Mouse (Mus musculus) neural tube, embryonic 15.5 days (tissue): ENCODE results near the gene Ttn. TPM values are rescaled to one million over a fixed set of nuclear protein-coding genes. Genes with fewer than 3 reads are reported as not detected.

Experiments used
- ATAC-seq: fragments of 200-750 bp; cut with Nextera tagmentation; 2 replicates; pipeline ENCODE4 v1.8.0; 2017; ENCODE audit warnings: mild to moderate bottlenecking, moderate TSS enrichment, moderate library complexity; ENCODE audit not compliant: low FRiP score
- H3K27ac ChIP-seq: fragments of 300-500 bp; sonication (generic); replicated peaks from 2 replicates; pipeline ENCODE4 v1.5.1; 2015; ENCODE audit warnings: mild to moderate bottlenecking, inconsistent platforms
- H3K27me3 ChIP-seq: fragments of 300-500 bp; sonication (generic); replicated peaks from 2 replicates; pipeline ENCODE4 v1.6.1; 2015; ENCODE audit warnings: inconsistent platforms
- H3K36me3 ChIP-seq: fragments of 300-500 bp; sonication (generic); 2 replicates; pipeline ENCODE4 v1.6.1; 2015; ENCODE audit warnings: inconsistent platforms
- H3K4me1 ChIP-seq: fragments of 300-500 bp; sonication (generic); 2 replicates; pipeline ENCODE4 v1.6.1; 2015; ENCODE audit warnings: inconsistent platforms
- H3K4me2 ChIP-seq: fragments of 300-500 bp; sonication (generic); 2 replicates; pipeline ENCODE4 v1.6.1; 2015; ENCODE audit warnings: inconsistent platforms, mild to moderate bottlenecking, moderate library complexity
- H3K4me3 ChIP-seq: fragments of 300-500 bp; sonication (generic); replicated peaks from 2 replicates; pipeline ENCODE4 v1.5.1; 2015; ENCODE audit warnings: mild to moderate bottlenecking, inconsistent platforms
- H3K9ac ChIP-seq: fragments of 300-500 bp; sonication (generic); replicated peaks from 2 replicates; pipeline ENCODE4 v1.6.1; 2015; ENCODE audit warnings: mild to moderate bottlenecking, inconsistent platforms
- H3K9me3 ChIP-seq: fragments of 300-500 bp; sonication (generic); replicated peaks from 2 replicates; pipeline ENCODE4 v1.6.1; 2016; ENCODE audit warnings: inconsistent platforms
- WGBS: fragments of 180-500 bp; shearing (Covaris S2); methylation state at CpG from one replicate; pipeline ENCODE4 v1.1.7; 2015; ENCODE audit warnings: mixed read lengths; 5-methylcytosine and 5-hydroxymethylcytosine counted together
- polyA plus RNA-seq: library from polyadenylated mRNA; unstranded; fragments of >200 nt; fragmentation: Nextera tagmentation; extraction: Ambion mirVana; gene quantifications from 2 replicates; pipeline ENCODE4 v1.2.1, GENCODE M21; 2015

Gene Ttn
- polyA plus RNA-seq, 1 experiment from 2014 or later, result 14.1 TPM

DNA sequence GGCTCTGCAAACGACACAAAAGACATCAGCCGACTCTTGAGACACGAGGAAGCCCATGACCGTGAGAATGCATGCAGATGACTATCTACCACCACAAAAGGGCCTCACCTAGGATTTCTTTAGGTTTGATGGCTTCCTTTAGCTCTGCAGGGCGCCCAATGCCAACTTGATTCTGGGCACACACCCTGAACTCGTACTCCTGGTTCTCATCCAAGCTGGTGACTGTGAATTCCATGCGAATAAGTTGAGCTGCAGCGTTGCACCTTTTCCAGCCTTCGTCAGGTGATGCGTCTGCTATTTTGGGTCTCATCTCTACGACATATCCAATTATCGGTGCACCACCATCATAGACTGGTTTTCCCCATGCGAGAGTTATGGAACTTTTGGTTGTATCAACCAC lies 217.8 kb downstream of the Ttn start:
- no peak for ATAC-seq
- Histone ChIP-seq H3K27me3 (no peaks in the 10 kb centered on the region), H3K4me1 (no peaks in the 10 kb centered on the region), H3K36me3 (no peaks in the 10 kb centered on the region), H3K9ac (no peak overlapping the region), H3K9me3 (no peaks in the 10 kb centered on the region), H3K27ac (no peak overlapping the region), H3K4me2 (no peak overlapping the region), H3K4me3 (no peak overlapping the region)
- WGBS, result 94% methylated on average over 13 of the region's 13 CpGs

DNA sequence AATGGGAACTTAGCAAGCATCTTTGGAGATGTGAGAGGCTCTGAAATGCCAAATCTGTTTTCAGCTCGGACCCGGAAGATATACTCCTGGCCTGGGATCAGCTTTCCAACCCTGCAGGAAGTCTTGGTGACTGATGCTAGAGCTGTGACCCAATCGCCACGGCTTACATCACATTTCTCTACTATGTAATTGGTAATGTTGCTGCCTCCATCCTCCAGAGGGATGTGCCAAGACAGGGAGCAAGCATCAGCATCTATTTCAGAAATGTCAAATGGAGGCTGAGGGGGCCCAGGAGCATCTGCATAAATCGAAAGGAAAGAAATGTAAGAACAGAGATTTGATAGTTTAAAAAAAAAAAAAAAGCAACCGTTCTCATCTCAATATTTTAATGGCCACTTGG lies 220.2 kb downstream of the Ttn start:
- Histone ChIP-seq H3K27ac (no peak overlapping the region), H3K9me3 (peaks cover 13% of the 10 kb centered on the region; the same call in 1 of the 2 replicates), H3K4me3 (no peak overlapping the region), H3K4me1 (no peaks in the 10 kb centered on the region), H3K27me3 (no peaks in the 10 kb centered on the region), H3K9ac (no peak overlapping the region), H3K4me2 (no peak overlapping the region), H3K36me3 (peaks cover 4% of the 10 kb centered on the region; the same call in 1 of the 2 replicates)
- 96% methylated on average over 6 of the region's 6 CpGs for WGBS
- ATAC-seq, result no peak

DNA sequence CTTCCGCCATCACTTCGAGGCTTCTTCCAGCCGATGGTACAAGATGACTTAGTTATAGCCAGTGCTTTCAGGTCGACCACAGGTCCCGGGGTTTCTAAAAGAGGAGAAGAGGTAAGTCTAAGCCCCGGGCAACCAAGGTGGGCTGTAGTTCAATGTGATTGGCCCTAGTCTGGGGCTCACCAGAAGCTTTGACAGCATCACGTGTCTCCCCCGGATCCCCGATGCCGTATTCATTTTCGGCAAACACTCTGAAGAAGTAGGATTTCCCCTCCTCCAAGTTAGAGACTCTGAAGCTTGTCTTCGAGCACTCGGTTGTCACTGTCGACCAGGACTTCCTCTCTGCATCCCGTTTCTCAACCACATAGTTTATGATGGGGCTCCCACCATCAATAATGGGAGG lies 225.9 kb downstream of the Ttn start:
- H3K4me2 ChIP-seq, result no peak overlapping the region

DNA sequence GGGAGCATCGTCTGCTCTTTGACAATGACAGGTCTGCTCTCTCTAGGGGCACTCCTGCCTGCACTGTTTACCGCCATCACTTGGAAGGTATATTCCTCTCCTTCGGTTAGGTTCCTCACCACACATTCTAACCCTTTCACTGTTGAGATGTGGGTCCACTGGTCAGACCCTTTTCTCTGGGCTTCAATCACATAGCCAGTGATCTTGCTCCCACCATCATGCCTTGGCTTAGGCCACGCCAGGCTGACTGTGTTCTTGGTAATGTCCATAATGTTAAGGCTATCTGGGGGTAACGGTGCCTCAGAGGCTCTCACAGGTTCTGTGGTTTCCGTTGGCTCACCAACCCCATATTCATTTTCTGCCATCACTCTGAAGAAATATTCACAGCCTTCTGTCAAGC lies 230.4 kb downstream of the Ttn start:
- H3K27ac ChIP-seq, result no peak overlapping the region
- peaks cover 2% of the 10 kb centered on the region; the same call in 1 of the 2 replicates for H3K36me3 ChIP-seq
- peaks cover 24% of the 10 kb centered on the region for H3K9me3 ChIP-seq
- H3K4me1 ChIP-seq, result no peaks in the 10 kb centered on the region
- 98% methylated on average over 6 of the region's 6 CpGs for WGBS
- H3K9ac ChIP-seq, result no peak overlapping the region
- H3K4me3 ChIP-seq, result no peak overlapping the region
- no peak overlapping the region for H3K4me2 ChIP-seq
- no peaks in the 10 kb centered on the region for H3K27me3 ChIP-seq
- no peak for ATAC-seq

More for the DNA sequence above, 225.9 kb downstream of the Ttn start:
- H3K9ac ChIP-seq, result no peak overlapping the region
- ATAC-seq, result no peak
- H3K4me3 ChIP-seq, result no peak overlapping the region
- H3K27me3 ChIP-seq, result no peaks in the 10 kb centered on the region
- H3K27ac ChIP-seq, result no peak overlapping the region
- 98% methylated on average over 15 of the region's 15 CpGs for WGBS
- no peaks in the 10 kb centered on the region for H3K4me1 ChIP-seq
- peaks cover 27% of the 10 kb centered on the region for H3K9me3 ChIP-seq
- peaks cover 6% of the 10 kb centered on the region; the same call in 1 of the 2 replicates for H3K36me3 ChIP-seq

DNA sequence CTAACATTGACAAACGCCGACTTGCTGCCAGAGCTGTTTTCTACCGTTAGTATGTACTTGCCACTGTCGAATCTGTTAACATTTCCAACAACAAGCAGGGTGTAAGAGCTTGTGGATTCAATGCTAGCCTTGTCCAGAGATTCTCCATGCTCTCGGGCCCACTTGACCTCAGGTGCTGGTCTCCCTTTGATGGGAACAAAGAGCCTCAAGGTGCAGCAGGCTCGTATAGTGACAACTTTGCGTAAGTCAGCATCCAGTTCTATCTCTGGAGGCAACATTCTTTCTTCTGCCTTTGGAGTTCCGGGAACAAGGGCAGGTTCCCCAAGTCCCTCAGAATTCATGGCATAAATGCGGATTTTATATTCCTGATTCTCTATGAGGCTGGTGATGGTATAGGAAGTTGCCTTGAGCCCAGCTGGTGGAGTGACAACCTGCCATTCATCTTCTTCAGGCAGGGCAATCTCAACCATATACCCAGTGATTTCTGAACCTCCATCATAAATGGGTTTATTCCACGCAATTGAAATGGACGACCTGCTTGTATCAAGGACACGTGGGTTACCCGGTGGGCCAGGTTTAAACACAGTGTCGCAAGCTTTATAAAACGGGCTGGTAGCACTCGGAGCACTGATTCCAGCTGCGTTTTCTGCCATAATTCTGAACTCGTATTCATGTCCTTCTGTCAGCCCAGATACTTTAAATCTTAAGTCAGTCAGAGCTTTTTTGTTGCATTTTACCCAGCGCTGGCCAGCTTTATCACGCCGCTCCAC lies 232.8 kb downstream of the Ttn start:
- 95% methylated on average over 21 of the region's 21 CpGs for WGBS

DNA sequence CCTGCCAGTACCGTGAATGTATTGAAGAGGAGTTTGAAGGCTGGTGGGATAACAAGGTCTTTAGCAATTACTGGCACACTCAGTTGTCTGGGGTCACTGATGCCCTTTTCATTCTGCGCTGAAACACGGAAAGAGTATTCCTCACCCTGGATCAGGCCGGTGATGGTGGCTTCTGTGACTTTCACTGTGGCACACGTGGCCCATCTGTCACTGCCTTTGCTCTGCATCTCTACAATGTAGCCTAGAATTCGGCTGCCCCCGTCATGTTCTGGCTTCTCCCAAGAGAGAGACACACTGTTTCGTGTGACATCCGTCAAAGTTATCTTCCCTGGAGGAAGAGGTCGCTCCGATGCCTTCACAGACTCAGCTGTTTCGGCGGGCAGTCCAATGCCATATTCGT lies 233.7 kb downstream of the Ttn start:
- no peak for ATAC-seq
- Histone ChIP-seq H3K27me3 (no peaks in the 10 kb centered on the region), H3K36me3 (no peaks in the 10 kb centered on the region; the same call in 1 of the 2 replicates), H3K9ac (no peak overlapping the region), H3K27ac (no peak overlapping the region), H3K4me2 (no peak overlapping the region), H3K4me1 (no peaks in the 10 kb centered on the region), H3K9me3 (peaks cover 41% of the 10 kb centered on the region), H3K4me3 (no peak overlapping the region)
- 95% methylated on average over 14 of the region's 14 CpGs for WGBS

More for the DNA sequence above, 232.8 kb downstream of the Ttn start:
- H3K9ac ChIP-seq, result no peak overlapping the region
- H3K36me3 ChIP-seq, result no peaks in the 10 kb centered on the region; the same call in 1 of the 2 replicates
- no peak for ATAC-seq
- no peaks in the 10 kb centered on the region for H3K27me3 ChIP-seq
- H3K4me2 ChIP-seq, result no peak overlapping the region
- no peak overlapping the region for H3K27ac ChIP-seq
- H3K4me3 ChIP-seq, result no peak overlapping the region
- no peaks in the 10 kb centered on the region for H3K4me1 ChIP-seq
- H3K9me3 ChIP-seq, result peaks cover 34% of the 10 kb centered on the region

DNA sequence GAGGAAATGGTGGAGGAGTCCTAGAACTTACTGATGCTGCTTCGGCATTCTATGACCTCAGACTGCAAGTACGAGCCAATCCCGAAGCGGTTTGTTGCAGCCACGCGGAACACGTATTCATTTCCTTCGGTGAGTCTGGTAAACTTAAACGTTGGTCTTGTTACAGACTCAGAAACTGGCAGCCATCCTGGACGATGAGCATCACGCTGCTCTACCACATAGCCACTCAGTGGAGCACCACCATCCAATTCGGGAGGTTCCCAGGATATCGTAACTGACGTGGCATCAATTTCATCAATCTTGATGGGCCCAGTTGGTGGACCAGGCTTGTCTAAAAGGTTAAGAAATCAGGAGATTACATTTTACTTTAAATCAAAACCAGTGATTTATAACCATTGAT lies 262.7 kb downstream of the Ttn start:
- Histone ChIP-seq H3K4me3 (no peak overlapping the region), H3K9me3 (peaks cover 40% of the 10 kb centered on the region), H3K27ac (no peak overlapping the region), H3K27me3 (no peaks in the 10 kb centered on the region), H3K9ac (no peak overlapping the region), H3K4me1 (no peaks in the 10 kb centered on the region), H3K36me3 (peaks cover 71% of the 10 kb centered on the region), H3K4me2 (no peak overlapping the region)
- WGBS, result 97% methylated on average over 14 of the region's 14 CpGs
- ATAC-seq, result no peak

DNA sequence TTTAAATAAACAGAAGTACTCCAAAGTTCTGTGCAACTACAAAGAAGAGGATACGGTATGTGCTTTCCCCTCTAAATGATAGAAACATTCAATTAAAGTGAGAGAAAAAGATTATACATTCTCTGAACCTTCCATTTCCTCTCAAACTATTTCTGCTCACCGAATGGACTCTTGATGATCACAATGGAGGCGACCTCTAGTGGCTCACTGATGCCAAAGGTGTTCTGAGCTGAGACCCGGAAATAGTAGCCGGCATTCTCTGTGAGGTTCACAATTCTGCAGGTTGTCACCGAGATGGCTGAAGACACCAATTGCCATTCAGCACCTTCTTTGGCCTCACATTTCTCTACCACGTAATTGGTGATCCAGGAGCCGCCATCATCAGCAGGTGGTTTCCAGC lies 267.4 kb downstream of the Ttn start:
- Histone ChIP-seq H3K27me3 (no peaks in the 10 kb centered on the region), H3K9me3 (peaks cover 40% of the 10 kb centered on the region), H3K9ac (no peak overlapping the region), H3K4me3 (no peak overlapping the region), H3K27ac (no peak overlapping the region), H3K4me1 (no peaks in the 10 kb centered on the region), H3K4me2 (no peak overlapping the region), H3K36me3 (peaks cover 87% of the 10 kb centered on the region)
- no peak for ATAC-seq
- 76% methylated on average over 8 of the region's 8 CpGs for WGBS

DNA sequence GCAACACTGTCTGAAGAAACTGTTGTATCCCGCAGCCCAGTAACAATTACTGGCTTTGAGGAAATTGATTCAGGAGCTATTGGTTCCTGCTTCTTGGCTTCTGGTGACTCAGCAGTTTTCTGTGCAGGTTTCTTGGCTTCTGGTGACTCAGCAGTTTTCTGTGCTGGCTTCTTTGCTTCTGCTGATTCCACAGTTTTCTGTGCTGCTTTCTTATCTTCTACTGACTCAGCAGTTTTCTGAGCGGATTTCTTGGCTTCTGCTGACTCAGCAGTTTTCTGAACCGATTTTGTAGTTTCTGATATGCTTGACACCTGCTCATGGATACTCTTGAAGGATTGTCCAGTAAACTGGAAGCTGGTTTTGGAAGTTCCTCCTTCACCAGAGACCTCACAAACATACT lies 273.8 kb downstream of the Ttn start:
- H3K27ac ChIP-seq, result no peak overlapping the region
- no peak overlapping the region for H3K4me3 ChIP-seq
- H3K9me3 ChIP-seq, result peaks cover 27% of the 10 kb centered on the region
- H3K4me2 ChIP-seq, result no peak overlapping the region
- WGBS, result 95% methylated on average over 3 of the region's 3 CpGs
- ATAC-seq, result no peak
- H3K4me1 ChIP-seq, result no peaks in the 10 kb centered on the region
- H3K27me3 ChIP-seq, result no peaks in the 10 kb centered on the region
- peaks cover 42% of the 10 kb centered on the region for H3K36me3 ChIP-seq
- H3K9ac ChIP-seq, result no peak overlapping the region

DNA sequence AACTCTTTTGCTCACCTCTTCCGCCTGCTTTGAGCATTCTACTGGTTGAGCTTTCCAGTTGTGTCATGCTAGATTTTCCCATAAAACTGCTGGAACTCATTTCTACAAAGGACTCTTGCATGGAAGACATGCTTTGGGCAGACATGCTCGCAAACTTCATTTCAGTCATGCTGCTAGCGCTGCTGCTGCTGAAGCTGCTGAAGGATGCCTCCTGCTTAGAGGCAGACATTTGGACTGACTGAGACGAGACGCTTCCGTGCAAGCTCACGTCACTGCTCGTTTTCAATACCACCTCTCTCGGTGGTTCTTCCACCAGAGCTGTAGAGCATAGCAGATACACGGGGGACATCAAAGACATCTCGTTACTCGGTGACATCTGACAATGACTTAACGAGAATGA lies 276.7 kb downstream of the Ttn start:
- Histone ChIP-seq H3K27ac (no peak overlapping the region), H3K27me3 (no peaks in the 10 kb centered on the region), H3K36me3 (peaks cover 20% of the 10 kb centered on the region), H3K9ac (no peak overlapping the region), H3K4me2 (no peak overlapping the region), H3K4me3 (no peak overlapping the region), H3K9me3 (peaks cover 13% of the 10 kb centered on the region), H3K4me1 (no peaks in the 10 kb centered on the region)
- ATAC-seq, result no peak
- WGBS, result 90% methylated on average over 13 of the region's 13 CpGs

DNA sequence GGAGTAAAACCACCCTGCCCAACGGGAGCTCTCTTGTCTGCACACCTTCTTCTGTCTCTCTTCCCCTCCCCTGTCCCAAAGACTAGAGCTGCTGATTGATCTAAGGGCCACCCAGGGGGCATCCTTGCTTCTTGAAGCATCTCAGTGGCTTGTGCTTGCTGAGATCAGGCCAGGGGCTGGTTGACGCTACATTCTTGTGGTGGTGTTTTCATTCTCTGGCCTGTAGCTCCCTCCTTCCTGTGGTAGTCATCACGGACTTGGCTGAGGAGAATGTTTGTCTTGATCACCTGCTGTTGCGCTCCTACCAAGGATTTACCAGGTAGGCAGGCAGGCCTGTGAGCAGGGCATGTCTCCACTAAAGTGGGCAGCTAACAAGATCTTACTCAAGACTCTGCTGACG lies 279.6 kb downstream of the Ttn start:
- WGBS, result 88% methylated on average over 5 of the region's 5 CpGs
- H3K27me3 ChIP-seq, result no peaks in the 10 kb centered on the region
- H3K4me1 ChIP-seq, result no peaks in the 10 kb centered on the region
- no peak overlapping the region for H3K9ac ChIP-seq
- H3K27ac ChIP-seq, result no peak overlapping the region
- H3K36me3 ChIP-seq, result peaks cover 17% of the 10 kb centered on the region
- no peak overlapping the region for H3K4me3 ChIP-seq
- H3K9me3 ChIP-seq, result no peaks in the 10 kb centered on the region
- no peak overlapping the region for H3K4me2 ChIP-seq
- ATAC-seq, result no peak

DNA sequence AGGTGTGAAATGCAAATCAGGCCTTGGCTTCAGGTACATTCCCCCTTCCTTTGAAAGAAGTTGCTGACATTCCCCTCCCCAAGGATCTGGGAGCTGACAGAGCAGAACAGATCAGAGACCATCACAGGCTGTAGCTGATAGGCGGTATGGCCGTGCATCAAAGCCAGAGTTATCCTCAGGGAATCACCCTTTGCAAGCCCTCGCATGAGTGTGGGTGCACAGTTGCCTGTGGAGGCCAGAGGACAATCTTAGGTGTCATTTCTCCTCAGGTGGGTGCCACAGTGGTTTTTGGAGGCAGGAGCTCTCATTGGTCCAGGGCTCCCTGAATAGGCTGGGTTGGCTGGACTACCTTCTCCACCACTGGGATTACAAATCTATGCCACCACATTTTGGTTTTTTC lies 280.2 kb downstream of the Ttn start:
- H3K27ac ChIP-seq, result no peak overlapping the region
- no peak overlapping the region for H3K4me3 ChIP-seq
- WGBS, result 97% methylated on average over 3 of the region's 3 CpGs
- ATAC-seq, result no peak
- H3K9ac ChIP-seq, result no peak overlapping the region
- no peak overlapping the region for H3K4me2 ChIP-seq
- H3K9me3 ChIP-seq, result no peaks in the 10 kb centered on the region
- peaks cover 19% of the 10 kb centered on the region for H3K36me3 ChIP-seq
- no peaks in the 10 kb centered on the region for H3K4me1 ChIP-seq
- H3K27me3 ChIP-seq, result no peaks in the 10 kb centered on the region
